Mouse (Mus musculus): ENCODE results near the gene Hist1h3d. TPM values are rescaled to one million over a fixed set of nuclear protein-coding genes. Genes with fewer than 3 reads are reported as not detected.

Hist1h3d gene
- polyA plus RNA-seq, 1 experiment, result 1.1 TPM

Other genes starting within 250 kb of the Hist1h3d start
- 0.23 and 1.0 TPM in 2 replicates for gene Zfp322a, start 206.6 kb upstream of the Hist1h3d start, polyA plus RNA-seq (2012; ENCODE audit: low replicate concordance)
- 4.0 and 4.7 TPM in 2 replicates for gene Abt1, start 151.9 kb upstream of the Hist1h3d start, polyA plus RNA-seq (2012; ENCODE audit: low replicate concordance)
- 0.12 and 0.15 TPM in 2 replicates for gene Btn1a1, start 109.9 kb upstream of the Hist1h3d start, polyA plus RNA-seq (2012; ENCODE audit: low replicate concordance)
- not detected in 2 replicates for gene Btn2a2, start 86.9 kb upstream of the Hist1h3d start, polyA plus RNA-seq (2012; ENCODE audit: low replicate concordance)
- gene Hist1h4h, start 44.7 kb upstream of the Hist1h3d start, polyA plus RNA-seq (2012; ENCODE audit: low replicate concordance), result 22.4 and 24.1 TPM in 2 replicates
- gene Hist1h2af, start 41.9 kb upstream of the Hist1h3d start, polyA plus RNA-seq (2012; ENCODE audit: low replicate concordance), result 1,274 and 2,101 TPM in 2 replicates
- gene Hist1h3g, start 40.3 kb upstream of the Hist1h3d start, polyA plus RNA-seq (2012; ENCODE audit: low replicate concordance), result 9.7 and 27.2 TPM in 2 replicates
- gene Hist1h2bh, start 32.4 kb upstream of the Hist1h3d start, polyA plus RNA-seq (2012; ENCODE audit: low replicate concordance), result 2.6 and 2.9 TPM in 2 replicates
- 7.8 and 13.9 TPM in 2 replicates for gene Hist1h3f, start 31.7 kb upstream of the Hist1h3d start, polyA plus RNA-seq (2012; ENCODE audit: low replicate concordance)
- gene Hist1h4f, start 24.1 kb upstream of the Hist1h3d start, polyA plus RNA-seq (2012; ENCODE audit: low replicate concordance), result 39.6 and 48.6 TPM in 2 replicates
- gene Hist1h1d, start 22.5 kb upstream of the Hist1h3d start, polyA plus RNA-seq (2012; ENCODE audit: low replicate concordance), result 0.89 and 1.4 TPM in 2 replicates
- gene Hist1h3e, start 13.4 kb upstream of the Hist1h3d start, polyA plus RNA-seq (2012; ENCODE audit: low replicate concordance), result 12.2 and 20.5 TPM in 2 replicates
- 20.4 and 37.8 TPM in 2 replicates for gene Hist1h2ae, start 4.5 kb upstream of the Hist1h3d start, polyA plus RNA-seq (2012; ENCODE audit: low replicate concordance)
- 19.7 and 30.7 TPM in 2 replicates for gene Hist1h2bg, start 4.4 kb upstream of the Hist1h3d start, polyA plus RNA-seq (2012; ENCODE audit: low replicate concordance)
- 15.2 and 20.1 TPM in 2 replicates for gene Hist1h2bf, start 1.6 kb upstream of the Hist1h3d start, polyA plus RNA-seq (2012; ENCODE audit: low replicate concordance)
- gene Hist1h2ad, start 1.4 kb upstream of the Hist1h3d start, polyA plus RNA-seq (2012; ENCODE audit: low replicate concordance), result 1.2 and 1.8 TPM in 2 replicates
- 21.9 and 50.4 TPM in 2 replicates for gene Hist1h4d, start 5.8 kb downstream of the Hist1h3d start, polyA plus RNA-seq (2012; ENCODE audit: low replicate concordance)
- gene Hist1h2be, start 45.4 kb downstream of the Hist1h3d start, polyA plus RNA-seq (2012; ENCODE audit: low replicate concordance), result 1.7 and 2.0 TPM in 2 replicates
- 6.8 and 18.7 TPM in 2 replicates for gene Hist1h1e, start 46.8 kb downstream of the Hist1h3d start, polyA plus RNA-seq (2012; ENCODE audit: low replicate concordance)
- 1.7 and 2.0 TPM in 2 replicates for gene Hist1h2ac, start 108.2 kb downstream of the Hist1h3d start, polyA plus RNA-seq (2012; ENCODE audit: low replicate concordance)
- 3.1 and 3.3 TPM in 2 replicates for gene Hist1h2bc, start 108.4 kb downstream of the Hist1h3d start, polyA plus RNA-seq (2012; ENCODE audit: low replicate concordance)
- not detected in 2 replicates for gene Hist1h1t, start 120.1 kb downstream of the Hist1h3d start, polyA plus RNA-seq (2012; ENCODE audit: low replicate concordance)
- 3.9 and 4.0 TPM in 2 replicates for gene Hist1h4c, start 122.7 kb downstream of the Hist1h3d start, polyA plus RNA-seq (2012; ENCODE audit: low replicate concordance)
- 5.0 and 7.1 TPM in 2 replicates for gene Hfe, start 135.1 kb downstream of the Hist1h3d start, polyA plus RNA-seq (2012; ENCODE audit: low replicate concordance)
- 13.0 and 32.3 TPM in 2 replicates for gene Hist1h1c, start 163.0 kb downstream of the Hist1h3d start, polyA plus RNA-seq (2012; ENCODE audit: low replicate concordance)
- 4.9 and 12.8 TPM in 2 replicates for gene Hist1h3c, start 169.8 kb downstream of the Hist1h3d start, polyA plus RNA-seq (2012; ENCODE audit: low replicate concordance)
- 14.4 and 31.0 TPM in 2 replicates for gene Hist1h2bb, start 171.0 kb downstream of the Hist1h3d start, polyA plus RNA-seq (2012; ENCODE audit: low replicate concordance)
- gene Hist1h2ab, start 175.4 kb downstream of the Hist1h3d start, polyA plus RNA-seq (2012; ENCODE audit: low replicate concordance), result 39.8 and 47.5 TPM in 2 replicates
- gene Hist1h3b, start 176.5 kb downstream of the Hist1h3d start, polyA plus RNA-seq (2012; ENCODE audit: low replicate concordance), result 4.5 and 16.4 TPM in 2 replicates
- 7.2 and 8.6 TPM in 2 replicates for gene Hist1h4b, start 181.2 kb downstream of the Hist1h3d start, polyA plus RNA-seq (2012; ENCODE audit: low replicate concordance)
- 40.2 and 48.3 TPM in 2 replicates for gene Hist1h4a, start 185.5 kb downstream of the Hist1h3d start, polyA plus RNA-seq (2012; ENCODE audit: low replicate concordance)
- gene Hist1h3a, start 186.6 kb downstream of the Hist1h3d start, polyA plus RNA-seq (2012; ENCODE audit: low replicate concordance), result 0.45 and 5.1 TPM in 2 replicates
- gene Hist1h1a, start 187.9 kb downstream of the Hist1h3d start, polyA plus RNA-seq (2012; ENCODE audit: low replicate concordance), result 1.2 and 1.7 TPM in 2 replicates
- not detected in 2 replicates for gene Trim38, start 194.2 kb downstream of the Hist1h3d start, polyA plus RNA-seq (2012; ENCODE audit: low replicate concordance)
- not detected in 2 replicates for gene Slc17a2, start 231.2 kb downstream of the Hist1h3d start, polyA plus RNA-seq (2012; ENCODE audit: low replicate concordance)